Mouse (Mus musculus) granulocyte monocyte progenitor cell, adult 5-6 weeks (primary cell): Measurements from ENCODE around the gene Cbx3. TPM values are rescaled to one million over a fixed set of nuclear protein-coding genes. Genes with fewer than 3 reads are reported as not detected.

Source experiments
- ATAC-seq: replicated peaks from 2 replicates; pipeline ENCODE4 v1.8.0; 2016; ENCODE audit warnings: mild to moderate bottlenecking, moderate TSS enrichment, inconsistent platforms; ENCODE audit not compliant: poor library complexity, severe bottlenecking
- total RNA-seq, 2 experiments: library from RNA; stranded (forward) in 1 of 2; stranded (reverse) in 1 of 2; fragments of 200-712, 200-1000 nt in 1 of 2; fragments of >200 nt in 1 of 2; fragmentation: Nextera tagmentation in 1 of 2; gene quantifications; 2 replicates each; pipeline ENCODE4 v1.2.3; 2014 to 2017

Cbx3 gene
- 259 and 278 TPM in 2 replicates for total RNA-seq (2014; fragmentation: Nextera tagmentation)
- total RNA-seq (2017), result 377 and 496 TPM in 2 replicates

GRCm38 (mm10) chr6:51470311-51471178 lies at the start of gene Cbx3:
TSS of gene Cbx3 (plus strand) at chr6:51470360.
- peak; percentile 47 for ATAC-seq

- ATAC-seq, result no peak
Observed at GRCm38 (mm10) chr6:51423466-51424122, 46.6 kb upstream of the Cbx3 start.

- no peak for ATAC-seq
Observed at GRCm38 (mm10) chr6:51424537-51424936, 45.6 kb upstream of the Cbx3 start.

- ATAC-seq, result peak; percentile 79
Observed at GRCm38 (mm10) chr6:51432535-51433397, 37.4 kb upstream of the Cbx3 start, which contains the start of gene Nfe2l3. TSS of gene Nfe2l3 (plus strand) at chr6:51432670.

GRCm38 (mm10) chr6:51434270-51434669 lies 35.9 kb upstream of the Cbx3 start:
- no peak for ATAC-seq

- ATAC-seq, result no peak
Observed at GRCm38 (mm10) chr6:51437665-51438064, 32.5 kb upstream of the Cbx3 start.

DNA sequence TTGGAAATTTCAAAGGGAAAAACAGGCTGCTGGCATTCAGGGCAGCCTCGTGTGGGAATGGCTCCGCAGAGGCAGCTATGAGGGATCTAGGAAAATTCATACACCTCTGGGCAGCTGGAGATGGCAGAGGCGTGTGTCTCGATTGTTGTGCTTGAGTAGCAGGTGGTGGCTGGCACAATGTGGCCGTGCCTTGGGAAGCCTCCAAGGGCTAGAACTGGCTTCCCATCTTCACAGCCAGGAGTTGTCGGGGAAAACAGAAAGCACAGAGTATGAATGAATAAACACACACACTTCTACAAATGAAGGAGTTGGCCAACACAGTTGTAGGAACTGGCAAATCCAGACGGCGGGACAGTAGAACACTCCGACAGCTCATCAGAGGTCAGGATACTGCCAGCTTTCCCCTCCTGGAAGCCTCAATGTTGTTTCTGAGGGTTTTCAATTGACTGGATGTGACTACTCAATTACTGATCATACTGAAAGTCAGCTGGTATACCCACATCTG lies 31.3 kb upstream of the Cbx3 start:
- no peak for ATAC-seq

DNA sequence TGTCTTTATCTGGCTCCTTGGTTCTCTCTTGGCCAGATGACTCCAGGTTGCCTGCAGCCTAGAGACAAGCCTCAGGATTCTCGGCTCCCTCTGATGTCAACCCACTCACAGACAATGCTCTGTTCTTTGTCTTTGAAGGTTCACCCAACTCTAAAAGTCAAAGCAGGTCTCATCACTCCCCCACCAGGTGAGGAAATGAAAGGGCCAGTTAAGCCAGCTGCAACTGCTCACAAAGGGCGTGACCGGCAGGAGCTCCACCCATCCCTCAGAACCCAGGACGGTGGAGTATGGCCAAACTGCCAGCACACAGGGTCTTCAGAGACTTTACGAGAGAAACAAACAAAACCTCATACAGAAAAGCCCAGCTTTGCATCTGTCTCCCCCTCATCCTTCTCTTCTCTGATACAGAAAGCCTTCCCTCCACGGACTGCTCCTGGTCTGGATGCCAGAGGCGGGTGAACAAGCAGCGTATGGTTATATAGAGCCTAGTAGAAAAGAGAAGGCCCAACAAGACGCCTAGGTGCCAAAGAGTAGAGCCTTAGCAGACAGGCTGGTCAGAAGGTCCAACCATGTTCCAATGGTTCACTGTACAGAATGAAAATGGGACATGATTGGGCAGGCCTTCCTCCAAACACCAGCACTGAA lies 27.8 kb upstream of the Cbx3 start:
- no peak for ATAC-seq

DNA sequence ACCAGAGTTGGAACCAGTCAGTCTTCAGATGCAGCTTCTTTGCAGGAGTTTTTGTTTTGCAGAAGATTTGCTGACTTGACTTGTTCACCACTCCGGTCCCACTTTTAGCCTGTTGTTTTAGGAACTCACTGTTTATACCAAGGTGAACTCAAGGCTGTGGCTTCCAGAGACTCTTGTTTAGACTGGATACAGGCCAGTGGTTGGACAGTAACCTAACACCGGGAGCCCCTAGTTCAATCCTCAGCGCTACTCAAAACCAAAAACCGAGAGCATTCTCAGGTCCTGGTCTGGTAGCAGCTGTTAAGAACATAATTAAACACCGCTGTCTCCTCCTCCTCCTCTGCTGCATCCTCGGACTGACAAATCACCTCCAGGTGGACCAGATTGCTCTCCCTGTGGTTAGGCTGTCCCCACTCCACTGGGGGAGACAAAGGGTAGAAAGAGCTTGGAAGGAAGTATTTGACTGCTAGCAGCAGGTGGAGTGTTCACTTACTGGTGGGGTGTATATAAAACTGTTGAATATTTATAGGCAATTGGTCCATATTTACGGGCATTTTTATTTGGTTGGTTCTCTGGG lies 17.1 kb upstream of the Cbx3 start:
- no peak for ATAC-seq

GRCm38 (mm10) chr6:51454949-51455348 lies 15.2 kb upstream of the Cbx3 start:
- ATAC-seq, result no peak

GRCm38 (mm10) chr6:51456198-51456597 lies 14.0 kb upstream of the Cbx3 start:
- no peak for ATAC-seq

DNA sequence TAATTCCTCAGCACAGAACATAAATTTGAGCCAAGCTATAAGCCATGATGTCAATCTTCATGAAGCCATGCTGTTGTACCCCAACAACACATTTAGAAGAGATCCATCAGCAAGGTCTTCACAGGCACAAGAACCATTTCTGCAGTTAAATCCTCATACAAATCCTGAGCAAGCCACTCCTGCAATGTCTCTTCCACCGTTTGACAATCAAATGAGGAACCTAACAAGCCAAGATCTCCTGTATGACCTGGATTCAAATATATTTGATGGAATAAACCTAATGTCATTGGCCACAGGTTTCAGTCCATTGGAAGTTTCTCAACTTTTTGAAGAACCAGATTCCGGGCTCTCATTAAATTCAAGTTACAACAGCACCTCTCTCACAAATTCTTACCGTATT lies 12.9 kb upstream of the Cbx3 start:
- ATAC-seq, result no peak

GRCm38 (mm10) chr6:51457770-51458387 lies 12.3 kb upstream of the Cbx3 start:
- ATAC-seq, result no peak

GRCm38 (mm10) chr6:51458925-51459312 lies 11.2 kb upstream of the Cbx3 start:
- peak; percentile 13; the same call in 1 of the 2 replicates for ATAC-seq

GRCm38 (mm10) chr6:51459313-51460020 lies 10.7 kb upstream of the Cbx3 start:
- ATAC-seq, result peak; percentile 10; the same call in 1 of the 2 replicates

- ATAC-seq, result no peak
Observed at GRCm38 (mm10) chr6:51460021-51460360, 10.2 kb upstream of the Cbx3 start.

DNA sequence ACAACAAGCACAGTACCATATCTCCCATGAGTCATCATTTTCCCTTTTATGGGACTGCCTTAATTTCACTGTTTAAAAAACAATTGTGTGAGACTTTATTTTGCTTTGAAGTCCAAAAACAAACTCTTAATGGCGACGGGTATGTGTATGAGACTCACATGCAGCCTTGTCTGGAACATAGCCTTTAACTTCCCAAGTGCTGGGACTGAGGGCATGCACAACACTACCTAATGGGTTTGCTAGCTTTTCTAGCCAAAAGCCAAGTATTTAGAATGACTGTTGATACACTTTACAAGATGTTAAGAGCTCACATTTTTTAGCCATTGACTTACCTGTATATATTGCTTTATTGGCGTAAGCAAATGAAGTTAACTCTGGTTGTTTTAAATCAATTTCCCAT lies 9.8 kb upstream of the Cbx3 start:
- no peak for ATAC-seq

DNA sequence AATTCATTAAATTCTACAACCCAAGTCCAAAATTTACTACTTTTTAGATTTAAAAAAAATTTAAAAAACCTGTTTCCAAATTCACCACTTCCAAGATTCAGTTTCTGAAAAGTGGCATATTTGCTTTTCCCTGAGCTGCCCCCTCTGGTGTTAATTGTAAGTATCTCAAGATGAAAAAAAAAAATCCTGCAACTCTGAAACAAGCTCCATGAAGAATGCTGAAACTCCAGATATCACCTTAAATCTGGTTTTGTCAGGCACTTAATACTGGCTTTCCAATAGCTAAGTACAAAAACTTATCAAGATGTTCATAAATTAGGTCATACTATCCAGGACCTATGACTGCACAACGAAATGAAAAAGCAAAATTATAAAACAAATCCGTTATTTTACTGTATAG lies 2.5 kb upstream of the Cbx3 start:
- ATAC-seq, result no peak
